Mouse (Mus musculus) cortical plate, adult 2 months (tissue): ENCODE data around the gene Ccdc34. TPM values are rescaled to one million over a fixed set of nuclear protein-coding genes. Genes with fewer than 3 reads are reported as not detected.

Source experiments
- H3K27ac ChIP-seq: fragments of 200-500 bp; 2 replicates; pipeline ENCODE4 v1.5.1; 2012; ENCODE audit warnings: low read length, control low read depth, inconsistent platforms; ENCODE audit not compliant: insufficient read depth
- H3K4me1 ChIP-seq: fragments of 200-500 bp; 2 replicates; pipeline ENCODE4 v1.6.1; 2011; ENCODE audit warnings: low read length; ENCODE audit not compliant: control insufficient read depth, insufficient read depth
- H3K4me3 ChIP-seq: fragments of 200-500 bp; 2 replicates; pipeline ENCODE4 v1.5.1; 2011; ENCODE audit warnings: mild to moderate bottlenecking, low read length, control low read depth; ENCODE audit not compliant: insufficient read depth
- CTCF ChIP-seq: fragments of 200-500 bp; IDR thresholded peaks from 2 replicates; pipeline ENCODE4 v1.5.1; 2011; ENCODE audit warnings: mild to moderate bottlenecking, control low read depth, low read length; ENCODE audit not compliant: insufficient read depth; ENCODE audit errors: extremely low read depth
- POLR2A ChIP-seq: fragments of 200-500 bp; IDR thresholded peaks from 2 replicates; pipeline ENCODE4 v1.6.1; 2011; ENCODE audit warnings: mild to moderate bottlenecking, low read length, control low read depth; ENCODE audit not compliant: insufficient read depth; ENCODE audit errors: extremely low read depth
- polyA plus RNA-seq: library from polyadenylated mRNA; depleted of rRNA; stranded (reverse); fragments of >200 nt; gene quantifications from 2 replicates; pipeline ENCODE4 v1.2.3, GENCODE M21; 2012

The Ccdc34 gene
- polyA plus RNA-seq, 1 experiment = 12.7 TPM

DNA sequence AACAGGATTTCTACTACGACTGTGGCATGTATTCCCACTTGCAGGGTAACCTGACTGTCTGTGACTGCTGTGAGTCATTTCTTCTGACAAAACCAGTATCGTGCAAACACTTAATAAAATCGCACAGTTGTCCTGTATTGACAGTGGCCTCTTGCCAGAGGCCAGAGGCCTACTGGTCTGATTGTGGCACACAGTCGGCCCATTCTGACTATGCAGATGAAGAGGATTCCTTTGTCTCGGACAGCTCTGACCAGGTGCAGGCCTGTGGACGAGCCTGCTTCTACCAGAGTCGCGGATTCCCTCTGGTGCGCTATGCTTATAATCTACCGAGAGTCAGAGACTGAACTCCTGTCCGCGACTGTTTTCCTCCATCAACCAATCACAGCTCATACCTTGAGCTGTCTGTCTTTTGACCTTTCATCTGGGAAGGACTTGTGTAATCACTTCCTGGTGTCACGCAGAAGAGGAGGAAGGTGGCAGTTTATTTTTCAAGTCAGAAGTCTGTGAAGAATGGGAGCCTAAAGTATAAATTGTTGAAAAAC lies 5.4 kb upstream of the Ccdc34 start:
- Histone ChIP-seq H3K4me3 (no peak overlapping the region), H3K27ac (no peak overlapping the region), H3K4me1 (peaks cover 1% of the 10 kb centered on the region; the same call in 1 of the 2 replicates)
- TF ChIP-seq POLR2A = no peak
- TF ChIP-seq CTCF = no peak

- TF ChIP-seq CTCF = no peak
- TF ChIP-seq POLR2A = no peak
- Histone ChIP-seq H3K27ac (no peak overlapping the region), H3K4me1 (peaks cover 3% of the 10 kb centered on the region), H3K4me3 (peak overlapping the region; percentile 85; the same call in 1 of the 2 replicates)
Observed at GRCm38 (mm10) chr2:110017087-110017486, 530 bp upstream of the Ccdc34 start.

- Histone ChIP-seq H3K4me1 (peaks cover 3% of the 10 kb centered on the region), H3K4me3 (no peak overlapping the region), H3K27ac (no peak overlapping the region)
- TF ChIP-seq CTCF (no peak), POLR2A (no peak)
Observed at GRCm38 (mm10) chr2:110019656-110020055, 2.0 kb downstream of the Ccdc34 start.

- H3K4me1 ChIP-seq = peaks cover 3% of the 10 kb centered on the region
- no peak overlapping the region for H3K4me3 ChIP-seq
- TF ChIP-seq CTCF = no peak
- TF ChIP-seq POLR2A = no peak
- no peak overlapping the region for H3K27ac ChIP-seq
Observed at GRCm38 (mm10) chr2:110020430-110020829, 2.8 kb downstream of the Ccdc34 start.

- Histone ChIP-seq H3K27ac (no peak overlapping the region), H3K4me1 (no peaks in the 10 kb centered on the region; the same call in 1 of the 2 replicates), H3K4me3 (no peak overlapping the region)
- TF ChIP-seq POLR2A = no peak
- TF ChIP-seq CTCF = no peak
Observed at GRCm38 (mm10) chr2:110036265-110036664, 18.6 kb downstream of the Ccdc34 start.

GRCm38 (mm10) chr2:110036665-110037064 lies 19.0 kb downstream of the Ccdc34 start:
- TF ChIP-seq POLR2A (no peak), CTCF (no peak)
- H3K27ac ChIP-seq = no peak overlapping the region
- no peak overlapping the region for H3K4me3 ChIP-seq
- no peaks in the 10 kb centered on the region; the same call in 1 of the 2 replicates for H3K4me1 ChIP-seq

DNA sequence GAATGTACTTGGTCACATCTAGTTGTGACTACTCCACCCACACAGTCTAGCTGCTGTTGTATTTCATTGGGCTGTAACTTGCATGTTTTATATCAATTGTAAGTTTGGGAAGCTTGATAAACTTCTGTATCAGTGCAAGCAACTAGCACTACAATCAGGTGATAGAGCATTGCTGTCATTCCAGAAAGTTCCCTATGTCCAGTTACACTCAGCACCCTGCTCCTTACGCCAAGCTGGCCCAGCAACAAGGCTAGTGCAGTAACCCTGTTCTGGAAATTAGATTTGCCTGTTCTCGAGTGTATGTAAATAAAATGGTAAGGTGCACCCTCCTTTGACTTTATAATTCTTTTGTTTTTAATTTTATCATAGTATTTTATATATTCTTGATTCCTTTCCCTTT lies 19.6 kb downstream of the Ccdc34 start:
- no peak overlapping the region for H3K4me3 ChIP-seq
- no peaks in the 10 kb centered on the region; the same call in 1 of the 2 replicates for H3K4me1 ChIP-seq
- H3K27ac ChIP-seq = no peak overlapping the region
- no peak for TF ChIP-seq POLR2A
- TF ChIP-seq CTCF = no peak

DNA sequence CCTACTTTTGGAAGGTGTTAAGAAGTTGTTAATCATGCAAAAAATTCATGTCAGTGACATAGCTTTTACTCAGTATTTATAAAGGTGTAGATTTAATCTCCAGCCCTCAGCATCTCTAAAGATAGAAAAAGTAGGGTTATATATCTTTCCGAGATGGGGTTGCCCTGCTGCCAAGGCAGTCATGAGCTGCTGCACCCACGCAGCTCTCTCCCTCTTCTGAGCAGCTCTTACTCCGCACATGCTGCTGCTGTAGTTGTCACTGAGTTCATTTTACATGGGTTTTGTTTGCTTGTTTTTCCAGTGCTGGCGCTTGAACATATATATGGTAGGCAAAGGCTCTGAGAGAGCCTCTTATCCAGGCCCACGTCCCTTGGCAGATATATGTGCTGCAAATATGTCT lies 20.7 kb downstream of the Ccdc34 start:
- TF ChIP-seq CTCF = no peak
- no peak for TF ChIP-seq POLR2A
- Histone ChIP-seq H3K27ac (no peak overlapping the region), H3K4me1 (no peaks in the 10 kb centered on the region; the same call in 1 of the 2 replicates), H3K4me3 (no peak overlapping the region)

- Histone ChIP-seq H3K4me1 (no peaks in the 10 kb centered on the region), H3K27ac (no peak overlapping the region), H3K4me3 (no peak overlapping the region)
- TF ChIP-seq CTCF (no peak), POLR2A (no peak)
Observed at GRCm38 (mm10) chr2:110042861-110043760, 25.5 kb downstream of the Ccdc34 start.

DNA sequence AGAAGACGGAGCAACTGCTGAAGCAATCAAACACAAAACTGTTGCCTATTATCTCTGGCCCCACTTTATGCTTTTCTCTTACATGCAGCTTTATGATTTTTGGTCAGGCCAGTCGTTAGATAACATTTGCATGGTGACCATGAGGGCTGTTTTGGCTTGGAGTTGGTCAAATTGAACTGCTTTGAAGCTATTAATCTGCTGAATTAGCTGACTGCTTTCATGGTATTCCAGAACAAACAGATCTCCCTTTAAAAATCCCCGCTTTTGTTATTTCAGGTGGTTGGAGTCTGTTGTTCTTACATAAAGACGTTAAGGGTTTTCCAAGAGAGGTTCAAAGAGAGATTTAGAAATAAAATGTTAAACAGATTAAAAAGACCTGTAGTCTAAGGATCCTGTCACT lies 40.8 kb downstream of the Ccdc34 start:
- Histone ChIP-seq H3K4me1 (no peaks in the 10 kb centered on the region), H3K27ac (no peak overlapping the region), H3K4me3 (no peak overlapping the region)
- TF ChIP-seq CTCF (no peak), POLR2A (no peak)
